3 mouse cellular contexts compared by ENCODE assay signal in genomic region chr17:26191486-26191885, GRCm38 (mm10). TPM values are rescaled to one million over a fixed set of nuclear protein-coding genes. Genes with fewer than 3 reads are reported as not detected.
"Had no signal": no experiment of that assay in that cellular context is flagged by ENCODE, and none has a peak within 500 bp of the region (broad histone marks: within the 10 kb centered on the region; RNA-seq: fewer than 3 reads in every experiment).

No protein-coding gene starts in this region.

RNA-seq across cellular contexts. Expression of gene Pdia2, which starts 7.4 kb away (rescaled TPM):
- polyA plus RNA-seq: liver, adult 2 months; midbrain, embryonic 13.5 days; testis, adult 2 months had no signal

RNA-seq across cellular contexts. Expression of gene Arhgdig, which starts 16.1 kb away (rescaled TPM):
- polyA plus RNA-seq: liver, adult 2 months had no signal
